Mouse (Mus musculus) erythroblast, embryonic 14.5 days (primary cell): ENCODE results near the gene Irs3.

Experiments
- GATA1 ChIP-seq: IDR thresholded peaks from 2 replicates; pipeline ENCODE4 v1.6.1; 2012; ENCODE audit warnings: low read length, inconsistent platforms, mixed read lengths
- TAL1 ChIP-seq: IDR thresholded peaks from 3 replicates; pipeline ENCODE4 v1.6.1; 2012; ENCODE audit warnings: low read length, inconsistent platforms, mixed read lengths

GRCm38 (mm10) chr5:137645091-137645651 is 343 bp downstream of the Irs3 start:
- TF ChIP-seq TAL1 (no peak), GATA1 (no peak)
